Mouse (Mus musculus): ENCODE measurements around the gene Ubac2.

Gene Ubac2

DNA sequence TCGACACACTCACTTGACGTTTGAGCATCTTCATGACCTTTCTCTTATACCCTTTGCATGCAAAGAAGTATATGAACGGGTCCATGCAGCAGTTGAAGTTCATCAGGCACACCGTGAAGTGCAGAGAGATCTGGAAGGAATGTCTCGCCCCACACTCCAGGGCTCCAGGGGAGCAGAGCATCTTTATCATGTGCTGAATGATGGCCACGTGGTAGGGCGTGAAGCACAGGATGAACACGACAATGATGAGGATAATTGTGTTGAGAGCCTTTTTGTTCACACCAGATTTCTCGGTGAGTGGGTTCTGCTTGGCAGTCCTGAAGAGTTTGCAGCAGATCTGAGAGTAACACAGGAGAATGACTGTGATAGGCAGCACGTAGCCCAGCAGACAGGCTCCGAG lies 75.7 kb downstream of the Ubac2 start:
- DNase-seq = no peak

- DNase-seq = no peak
These were observed 76.2 kb downstream of the Ubac2 start for GRCm38 (mm10) chr14:121954608-121955007.

DNA sequence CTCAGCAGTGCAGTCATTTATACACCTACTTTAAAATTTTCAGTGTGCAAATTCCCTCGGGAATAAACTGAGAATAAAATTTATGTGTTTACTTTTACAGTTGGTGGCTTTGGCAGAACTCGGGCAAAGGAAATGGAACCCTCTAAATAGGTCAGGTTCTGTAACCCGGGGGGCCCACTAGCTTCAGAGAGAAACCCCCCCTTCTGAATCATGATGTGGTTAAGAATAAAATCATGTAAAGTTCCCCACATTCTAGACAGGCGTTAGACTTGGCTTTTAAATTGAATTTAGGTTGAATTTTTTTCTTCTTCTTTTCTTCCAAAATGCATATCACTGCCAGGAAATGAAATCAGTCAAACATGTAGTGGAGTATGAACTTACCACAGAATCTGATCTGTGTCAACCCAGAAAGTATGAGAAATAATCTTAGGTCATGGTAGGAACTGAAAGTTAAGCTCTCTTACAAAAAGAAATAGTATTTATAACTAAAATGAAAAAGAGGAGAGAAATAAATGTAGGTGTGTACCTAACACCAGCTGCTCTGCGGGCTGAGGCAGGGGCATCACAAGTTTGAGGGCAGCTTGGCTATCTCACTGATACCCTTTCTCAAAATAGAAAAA lies 76.9 kb downstream of the Ubac2 start:
- DNase-seq = no peak

GRCm38 (mm10) chr14:121956291-121956690 lies 77.9 kb downstream of the Ubac2 start:
- no peak for DNase-seq

DNA sequence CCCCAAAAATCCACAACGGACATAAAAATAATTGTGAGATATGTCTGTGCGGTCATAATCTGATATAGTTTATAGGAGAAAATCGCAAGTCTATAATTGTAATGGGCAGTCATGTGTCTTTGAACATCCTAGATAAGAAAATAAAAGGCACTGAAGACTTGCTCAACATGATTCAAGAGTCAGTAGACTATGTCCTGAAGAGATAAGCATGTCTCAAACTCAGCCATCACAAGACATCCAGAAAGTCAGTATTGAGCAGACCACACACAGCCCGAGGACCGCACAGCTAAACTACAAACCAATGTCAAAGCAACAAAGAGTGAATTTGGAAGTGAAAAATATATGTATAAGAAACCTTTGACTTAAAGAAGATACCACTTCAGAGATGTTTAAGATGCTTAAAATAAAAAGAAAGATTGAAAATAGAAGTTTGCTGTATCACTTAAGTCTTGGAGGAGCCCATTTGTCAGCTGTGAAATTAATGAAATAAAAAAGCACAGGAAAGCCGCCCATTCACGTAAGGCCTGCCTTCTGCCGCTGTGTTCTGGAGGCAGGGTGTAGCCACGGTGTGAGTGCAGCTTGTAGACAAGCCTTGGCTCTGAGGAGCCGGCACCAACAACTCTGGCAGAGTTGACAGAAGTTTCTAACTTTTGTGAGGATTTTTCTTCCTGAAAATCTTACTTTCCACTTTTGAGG lies 78.9 kb downstream of the Ubac2 start:
- DNase-seq = no peak

GRCm38 (mm10) chr14:121958041-121958750 lies 79.8 kb downstream of the Ubac2 start:
- no peak for DNase-seq

DNA sequence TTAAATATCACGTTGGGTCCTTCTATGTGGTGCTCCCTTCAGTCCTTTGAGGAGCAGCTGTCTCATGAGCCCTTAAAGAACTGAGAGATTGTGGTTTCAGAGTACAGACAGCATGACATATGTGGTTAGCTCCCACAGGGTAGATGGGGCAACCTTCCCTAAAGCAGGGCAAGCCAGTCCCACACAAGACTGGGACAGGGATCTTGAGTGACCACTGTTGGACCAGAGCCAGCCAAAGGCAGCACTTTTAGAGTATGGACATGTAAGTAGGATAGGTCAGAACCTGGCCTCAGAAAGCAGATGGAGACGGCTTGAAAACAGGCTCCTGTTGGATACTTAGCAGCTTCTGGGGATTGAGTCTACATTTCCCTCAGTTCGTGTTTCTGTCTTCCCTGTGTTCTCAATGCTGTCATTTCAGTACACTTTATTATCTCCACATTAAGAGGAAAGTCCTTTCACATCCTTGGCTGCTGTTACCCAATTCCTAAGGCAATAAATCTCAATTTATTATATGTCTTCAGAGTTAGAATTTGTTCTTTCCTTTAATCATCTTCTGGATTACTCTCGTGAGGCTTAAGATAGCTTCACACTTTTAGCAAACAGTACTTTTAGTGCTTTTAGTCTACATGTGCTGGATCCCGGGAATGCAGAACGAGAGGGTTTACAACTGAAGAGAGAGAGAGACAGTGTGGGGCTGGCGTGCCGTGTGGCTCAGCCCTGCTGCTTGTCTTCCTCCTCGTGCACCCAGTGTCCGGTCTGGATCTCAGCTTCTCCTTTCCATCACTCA lies 80.5 kb downstream of the Ubac2 start:
- no peak for DNase-seq

- DNase-seq = no peak
These were observed 81.1 kb downstream of the Ubac2 start for GRCm38 (mm10) chr14:121959538-121959980.

- DNase-seq = no peak
These were observed 81.6 kb downstream of the Ubac2 start for GRCm38 (mm10) chr14:121960031-121960430.

GRCm38 (mm10) chr14:121960531-121960930 lies 82.1 kb downstream of the Ubac2 start:
- DNase-seq = no peak

DNA sequence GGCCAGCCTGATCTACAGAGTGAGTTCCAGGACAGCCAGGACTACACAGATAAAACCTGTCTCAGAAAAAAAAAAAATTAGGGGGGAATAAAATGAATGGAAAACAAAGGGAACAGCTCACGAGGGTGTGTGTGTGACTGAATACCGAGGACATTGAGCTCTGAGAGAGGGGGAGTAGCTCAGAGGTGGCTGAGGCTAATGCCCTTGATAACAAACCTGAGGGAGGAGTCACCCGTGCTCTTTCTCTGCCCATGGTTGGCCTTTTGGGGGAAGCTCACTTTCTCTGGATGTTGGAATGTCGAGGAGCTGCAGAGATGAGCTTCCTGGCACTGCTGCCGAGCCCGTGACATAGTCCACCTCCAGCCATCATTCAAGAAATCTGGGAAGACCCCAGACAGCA lies 82.6 kb downstream of the Ubac2 start:
- DNase-seq = no peak

GRCm38 (mm10) chr14:121961496-121962127 lies 83.2 kb downstream of the Ubac2 start:
- DNase-seq = no peak

- no peak for DNase-seq
These were observed 83.9 kb downstream of the Ubac2 start for GRCm38 (mm10) chr14:121962128-121962890.

DNA sequence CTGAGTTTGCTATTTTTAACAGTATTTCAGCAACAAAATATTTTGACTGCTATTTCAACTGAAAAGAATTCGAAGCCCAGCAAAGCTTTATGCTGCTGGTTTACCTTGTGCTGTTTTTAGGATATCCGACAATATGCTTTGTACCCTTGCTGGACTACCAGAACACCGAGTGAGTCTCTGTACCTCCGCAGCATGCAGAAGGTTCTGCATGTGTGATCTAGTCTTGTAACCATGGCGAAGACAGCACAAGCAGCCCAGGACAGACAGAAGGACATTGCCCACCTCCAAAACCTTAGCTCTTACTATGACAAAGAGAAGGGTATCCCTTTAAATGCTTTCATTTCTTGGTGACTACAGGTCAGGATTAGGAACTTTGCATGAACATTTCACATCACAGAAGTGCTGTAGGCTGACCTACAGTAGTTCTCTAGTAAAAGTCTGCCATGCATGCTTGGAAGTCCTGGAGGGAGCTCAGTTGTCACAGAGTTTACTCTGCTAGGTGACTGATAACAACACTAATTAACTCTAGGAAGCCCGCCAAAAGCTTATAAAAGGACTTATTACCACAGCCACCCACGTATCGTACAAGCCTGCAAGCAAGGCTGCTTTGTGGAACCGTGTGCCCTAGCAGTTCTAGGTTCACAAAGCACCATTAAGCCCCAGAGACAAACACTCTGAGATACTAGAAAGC lies 85.0 kb downstream of the Ubac2 start:
- no peak for DNase-seq

GRCm38 (mm10) chr14:121963942-121964335 lies 85.5 kb downstream of the Ubac2 start:
- no peak for DNase-seq

GRCm38 (mm10) chr14:121964990-121965389 lies 86.6 kb downstream of the Ubac2 start, which contains the start of gene Gpr183:
Gpr183 (minus strand) TSS chr14:121965195.
- DNase-seq = no peak

GRCm38 (mm10) chr14:121965461-121965860 lies 87.0 kb downstream of the Ubac2 start:
- DNase-seq = no peak

- no peak for DNase-seq
These were observed 88.7 kb downstream of the Ubac2 start for GRCm38 (mm10) chr14:121967095-121967494.

- no peak for DNase-seq
These were observed 92.0 kb downstream of the Ubac2 start for GRCm38 (mm10) chr14:121970402-121970801.

- DNase-seq = no peak
These were observed 94.7 kb downstream of the Ubac2 start for GRCm38 (mm10) chr14:121973114-121973513.

- no peak for DNase-seq
These were observed 103.1 kb downstream of the Ubac2 start for GRCm38 (mm10) chr14:121981531-121981930.

All from cerebellum, postnatal 25 days (tissue).